Mouse (Mus musculus) limb, embryonic 14.5 days (tissue): Measurements from ENCODE around the gene Isg20l2. TPM values are rescaled to one million over a fixed set of nuclear protein-coding genes. Genes with fewer than 3 reads are reported as not detected.

ENCODE experiments used
- ATAC-seq: fragments of 200-750 bp; cut with Nextera tagmentation; 2 replicates; pipeline ENCODE4 v1.8.0; 2017; ENCODE audit warnings: low read depth, moderate number of reproducible peaks, moderate TSS enrichment; ENCODE audit not compliant: low FRiP score
- DNase-seq: peaks from one replicate; pipeline ENCODE4 v3.0.0-alpha.2; 2015; ENCODE audit warnings: low spot score
- H3K27ac ChIP-seq: fragments of 300-500 bp; sonication (generic); replicated peaks from 2 replicates; pipeline ENCODE4 v1.5.1; 2014; ENCODE audit warnings: low read depth, mild to moderate bottlenecking, low read length, moderate library complexity, mixed read lengths
- H3K27me3 ChIP-seq: fragments of 300-500 bp; sonication (generic); 2 replicates; pipeline ENCODE4 v1.6.1; 2014; ENCODE audit warnings: low read length, mixed read lengths; ENCODE audit not compliant: control insufficient read depth, insufficient read depth
- H3K36me3 ChIP-seq: fragments of 300-500 bp; sonication (generic); 2 replicates; pipeline ENCODE4 v1.6.1; 2014; ENCODE audit warnings: mild to moderate bottlenecking, low read length, moderate library complexity, mixed read lengths; ENCODE audit not compliant: control insufficient read depth, insufficient read depth
- H3K4me1 ChIP-seq: fragments of 300-500 bp; sonication (generic); 2 replicates; pipeline ENCODE4 v1.6.1; 2014; ENCODE audit warnings: antibody characterized with exemption, low read length, mixed read lengths; ENCODE audit not compliant: control insufficient read depth, insufficient read depth
- H3K4me2 ChIP-seq: fragments of 300-500 bp; sonication (generic); replicated peaks from 2 replicates; pipeline ENCODE4 v1.6.1; 2014; ENCODE audit warnings: low read depth, mild to moderate bottlenecking, low read length, moderate library complexity; ENCODE audit not compliant: severe bottlenecking
- H3K4me3 ChIP-seq: fragments of 300-500 bp; sonication (generic); replicated peaks from 2 replicates; pipeline ENCODE4 v1.5.1; 2014; ENCODE audit warnings: low read length
- H3K9ac ChIP-seq: fragments of 300-500 bp; sonication (generic); 2 replicates; pipeline ENCODE4 v1.6.1; 2014; ENCODE audit warnings: mild to moderate bottlenecking, low read depth, low read length, moderate library complexity; ENCODE audit not compliant: severe bottlenecking
- H3K9me3 ChIP-seq: fragments of 300-500 bp; sonication (generic); 2 replicates; pipeline ENCODE4 v1.6.1; 2016; ENCODE audit warnings: low read length; ENCODE audit not compliant: control insufficient read depth
- POLR2A ChIP-seq: fragments of 200-500 bp; IDR thresholded peaks from 2 replicates; pipeline ENCODE4 v1.8.0; 2012; ENCODE audit warnings: inconsistent platforms, mild to moderate bottlenecking, moderate library complexity, borderline replicate concordance; ENCODE audit not compliant: insufficient read depth, insufficient read length; ENCODE audit errors: extremely low read depth
- WGBS: fragments of 180-500 bp; shearing (Covaris S2); extraction: QIAGEN DNeasy Blood & Tissue Kit; methylation state at CpG from one replicate; pipeline ENCODE4 v1.1.7; 2014; 5-methylcytosine and 5-hydroxymethylcytosine counted together
- polyA plus RNA-seq, 2 experiments: library from polyadenylated mRNA; depleted of rRNA in 1 of 2; stranded (reverse) in 1 of 2; unstranded in 1 of 2; fragments of >200 nt; fragmentation: Nextera tagmentation in 1 of 2; extraction: Ambion mirVana in 1 of 2; gene quantifications; 2 replicates each; pipeline versions ENCODE4 v1.2.1 to v1.2.3; 2012 to 2014

Gene Isg20l2
- polyA plus RNA-seq, 2 experiments = 26.7 to 39.7 TPM

DNA sequence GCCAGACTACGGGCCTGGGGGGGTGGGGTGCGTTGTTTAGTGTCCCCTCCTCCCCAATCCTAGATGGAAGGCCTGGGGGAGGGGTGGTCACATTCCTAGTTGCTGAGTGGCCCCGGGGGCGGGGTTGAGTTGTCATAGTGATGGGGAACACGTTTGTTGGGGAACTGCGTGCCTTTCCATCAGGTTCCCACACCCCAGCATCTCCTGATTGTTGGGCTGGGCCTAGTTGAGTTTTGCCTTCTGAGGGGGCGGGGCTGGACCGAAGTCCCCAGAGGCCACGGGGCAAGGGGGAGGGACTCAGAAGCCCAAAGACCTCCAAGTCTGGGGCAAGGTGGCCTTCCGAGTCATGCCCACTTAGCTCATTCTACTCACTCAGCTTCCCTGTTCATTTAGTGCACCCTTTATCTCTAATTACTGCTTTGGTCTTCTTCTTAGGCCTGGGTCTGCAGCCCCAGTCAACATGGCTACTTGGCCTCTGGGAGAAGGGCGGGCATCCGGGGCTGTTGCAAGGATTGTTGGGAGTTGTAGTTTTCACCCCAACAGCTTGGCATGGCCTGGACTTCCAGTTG, 19.5 kb upstream of the Isg20l2 start:
- H3K36me3 ChIP-seq = peaks cover 26% of the 10 kb centered on the region
- peak; percentile 85 for DNase-seq
- no peaks in the 10 kb centered on the region for H3K9me3 ChIP-seq
- H3K9ac ChIP-seq = no peak overlapping the region
- peak overlapping the region; percentile 72 for H3K27ac ChIP-seq
- peak overlapping the region; percentile 40 for H3K4me2 ChIP-seq
- peak overlapping the region; percentile 27 for H3K4me3 ChIP-seq
- no peak for TF ChIP-seq POLR2A
- WGBS = 7% methylated on average over 12 of the region's 12 CpGs
- H3K4me1 ChIP-seq = peaks cover 34% of the 10 kb centered on the region
- peak; percentile 13; the same call in 1 of the 2 replicates for ATAC-seq
- no peaks in the 10 kb centered on the region for H3K27me3 ChIP-seq

GRCm38 (mm10) chr3:87913491-87913890, 16.6 kb upstream of the Isg20l2 start:
- H3K4me3 ChIP-seq = no peak overlapping the region
- ATAC-seq = no peak
- no peaks in the 10 kb centered on the region for H3K27me3 ChIP-seq
- no peak for DNase-seq
- peaks cover 25% of the 10 kb centered on the region for H3K4me1 ChIP-seq
- no peak overlapping the region for H3K4me2 ChIP-seq
- WGBS = 84% methylated on average over 7 of the region's 7 CpGs
- H3K9me3 ChIP-seq = no peaks in the 10 kb centered on the region
- no peak for TF ChIP-seq POLR2A
- H3K9ac ChIP-seq = no peak overlapping the region
- H3K27ac ChIP-seq = no peak overlapping the region
- H3K36me3 ChIP-seq = peaks cover 41% of the 10 kb centered on the region

- Histone ChIP-seq H3K4me2 (no peak overlapping the region), H3K27me3 (no peaks in the 10 kb centered on the region), H3K9me3 (no peaks in the 10 kb centered on the region), H3K9ac (no peak overlapping the region), H3K27ac (no peak overlapping the region), H3K36me3 (peaks cover 41% of the 10 kb centered on the region), H3K4me3 (no peak overlapping the region), H3K4me1 (peaks cover 21% of the 10 kb centered on the region)
- DNase-seq (no peak), ATAC-seq (no peak)
- 93% methylated on average over 10 of the region's 10 CpGs for WGBS
- no peak for TF ChIP-seq POLR2A
These were observed 16.2 kb upstream of the Isg20l2 start for GRCm38 (mm10) chr3:87913891-87914290.

DNA sequence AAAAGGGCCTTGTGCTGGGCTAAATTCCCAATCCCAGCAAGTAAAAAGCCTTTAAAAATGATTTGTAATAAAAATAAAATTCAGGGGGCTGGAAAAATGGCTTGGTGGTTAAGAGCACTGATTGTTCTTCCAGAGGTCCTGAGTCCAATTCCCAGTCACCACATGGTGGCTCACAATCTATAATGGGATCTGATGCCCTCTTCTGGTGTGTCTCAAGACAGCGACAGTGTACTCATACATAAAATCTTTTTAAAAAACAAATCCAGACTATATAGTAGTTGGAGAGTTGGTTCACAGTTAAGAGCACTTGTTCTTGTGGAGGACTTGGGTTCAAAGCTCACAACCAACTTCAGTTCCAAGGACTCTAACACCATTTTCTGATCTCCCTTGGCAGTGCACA, 13.1 kb upstream of the Isg20l2 start:
- WGBS = 100% methylated on average over 1 of the region's 1 CpGs
- Histone ChIP-seq H3K36me3 (peaks cover 44% of the 10 kb centered on the region), H3K27me3 (no peaks in the 10 kb centered on the region), H3K27ac (no peak overlapping the region), H3K4me2 (no peak overlapping the region), H3K4me3 (no peak overlapping the region), H3K4me1 (peaks cover 4% of the 10 kb centered on the region; the same call in 1 of the 2 replicates), H3K9ac (no peak overlapping the region), H3K9me3 (no peaks in the 10 kb centered on the region)
- DNase-seq = no peak
- no peak for ATAC-seq
- TF ChIP-seq POLR2A = no peak

- Histone ChIP-seq H3K27ac (no peak overlapping the region), H3K4me3 (no peak overlapping the region), H3K9me3 (no peaks in the 10 kb centered on the region), H3K9ac (no peak overlapping the region), H3K4me2 (no peak overlapping the region), H3K4me1 (peaks cover 4% of the 10 kb centered on the region; the same call in 1 of the 2 replicates), H3K36me3 (peaks cover 52% of the 10 kb centered on the region), H3K27me3 (no peaks in the 10 kb centered on the region)
- TF ChIP-seq POLR2A = no peak
- ATAC-seq (no peak), DNase-seq (no peak)
- 96% methylated on average over 1 of the region's 1 CpGs for WGBS
These were observed 11.6 kb upstream of the Isg20l2 start for GRCm38 (mm10) chr3:87918551-87918950.
